Mouse (Mus musculus) ES-Bruce4 (cell line): ENCODE results near the gene Icam1.

Experiments used
- CTCF ChIP-seq: IDR thresholded peaks from one replicate; pipeline ENCODE4 v1.8.1; 2011; ENCODE audit warnings: low read depth, low read length
- EP300 ChIP-seq: IDR thresholded peaks from 2 replicates; pipeline ENCODE4 v1.6.1; 2011; ENCODE audit warnings: low read depth, low read length; ENCODE audit not compliant: insufficient read depth
- POLR2A ChIP-seq: IDR thresholded peaks from one replicate; pipeline ENCODE4 v1.8.1; 2011; ENCODE audit warnings: low read length; ENCODE audit not compliant: insufficient read depth

- TF ChIP-seq POLR2A, result no peak
- no peak for TF ChIP-seq CTCF
- peak; percentile 80 for TF ChIP-seq EP300
Measured at GRCm38 (mm10) chr9:21027774-21028290, 12.0 kb downstream of the Icam1 start.
